Mouse (Mus musculus): ENCODE measurements around the gene Trpm5.

- no peak; the same call in 1 of the 2 replicates for TF ChIP-seq RAD21 (IDR thresholded peaks at IDR 0.05; ENCODE audit: low read depth, low read length)
- peak; percentile 73 to 78 for TF ChIP-seq EP300 (IDR thresholded peaks at IDR 0.05; ENCODE audit: low read depth in 1 of 2, low read length in 2 of 2)
- TF ChIP-seq CTCF (IDR thresholded peaks at IDR 0.05 in 2 of 3, conservative IDR thresholded peaks at IDR 0.05 in 1 of 3; ENCODE audit: control insufficient read depth in 1 of 3, insufficient read depth in 1 of 3, low read depth in 2 of 3, low read length in 3 of 3, poor library complexity in 1 of 3, severe bottlenecking in 1 of 3): peak in 2 of 3 experiments; percentile 40 to 43; a peak in 4 of 6 replicates
- no peak for TF ChIP-seq POLR2A (IDR thresholded peaks at IDR 0.05; ENCODE audit: control insufficient read depth in 1 of 2, insufficient read depth in 1 of 2, low read depth in 1 of 2, low read length in 2 of 2, poor library complexity in 1 of 2)
- peak; percentile 96 for TF ChIP-seq MAX (IDR thresholded peaks at IDR 0.05; ENCODE audit: low read length)
- no peak for TF ChIP-seq POLR2AphosphoS2 (IDR thresholded peaks at IDR 0.05; ENCODE audit: low read length)
Observed at GRCm38 (mm10) chr7:143082024-143082423, 12.4 kb downstream of the Trpm5 start.

All from MEL (cell line).